Mouse (Mus musculus) kidney, postnatal 0 days (tissue): Measurements from ENCODE around the gene Itpk1. TPM values are rescaled to one million over a fixed set of nuclear protein-coding genes. Genes with fewer than 3 reads are reported as not detected.

Experiments used
- ATAC-seq: fragments of 200-750 bp; cut with Nextera tagmentation; replicated peaks from 2 replicates; pipeline ENCODE4 v1.8.0; 2017; ENCODE audit warnings: low read depth, moderate number of reproducible peaks, moderate TSS enrichment, moderate library complexity; ENCODE audit not compliant: low FRiP score
- DNase-seq: peaks from one replicate; pipeline ENCODE4 v3.0.0-alpha.2; 2016; ENCODE audit warnings: low spot score
- H3K27ac ChIP-seq: fragments of 300-500 bp; sonication (generic); 2 replicates; pipeline ENCODE4 v1.5.1; 2014; ENCODE audit warnings: mild to moderate bottlenecking
- H3K27me3 ChIP-seq: fragments of 300-500 bp; sonication (generic); 2 replicates; pipeline ENCODE4 v1.6.1; 2014; ENCODE audit warnings: low read length, mixed read lengths; ENCODE audit not compliant: insufficient read depth
- H3K36me3 ChIP-seq: fragments of 300-500 bp; sonication (generic); 2 replicates; pipeline ENCODE4 v1.6.1; 2014; ENCODE audit warnings: low read length, mixed read lengths; ENCODE audit not compliant: insufficient read depth
- H3K4me1 ChIP-seq: fragments of 300-500 bp; sonication (generic); replicated peaks from 2 replicates; pipeline ENCODE4 v1.6.1; 2014; ENCODE audit warnings: antibody characterized with exemption, low read length, mixed read lengths; ENCODE audit not compliant: insufficient read depth
- H3K4me2 ChIP-seq: fragments of 300-500 bp; sonication (generic); 2 replicates; pipeline ENCODE4 v1.6.1; 2014; ENCODE audit warnings: mild to moderate bottlenecking, low read length, moderate library complexity, mixed read lengths
- H3K4me3 ChIP-seq: fragments of 300-500 bp; sonication (generic); replicated peaks from 2 replicates; pipeline ENCODE4 v1.5.1; 2014; ENCODE audit warnings: low read depth, low read length
- H3K9ac ChIP-seq: fragments of 300-500 bp; sonication (generic); 2 replicates; pipeline ENCODE4 v1.6.1; 2014; ENCODE audit warnings: low read depth, low read length
- H3K9me3 ChIP-seq: fragments of 300-500 bp; sonication (generic); replicated peaks from 2 replicates; pipeline ENCODE4 v1.6.1; 2016; ENCODE audit warnings: low read length, inconsistent platforms, mixed read lengths
- CTCF ChIP-seq: IDR thresholded peaks from 2 replicates; pipeline ENCODE4 v1.5.1; 2016; ENCODE audit warnings: antibody characterized with exemption, low read depth, mild to moderate bottlenecking, moderate library complexity
- WGBS: fragments of 180-500 bp; shearing (Covaris S2); extraction: QIAGEN DNeasy Blood & Tissue Kit; methylation state at CpG from one replicate; pipeline ENCODE4 v1.1.7; 2014; 5-methylcytosine and 5-hydroxymethylcytosine counted together
- polyA plus RNA-seq: library from polyadenylated mRNA; unstranded; fragments of >200 nt; fragmentation: Nextera tagmentation; extraction: Ambion mirVana; gene quantifications from 2 replicates; pipeline ENCODE4 v1.2.1, GENCODE M21; 2015

The Itpk1 gene
- polyA plus RNA-seq, 1 experiment from 2014 or later = 16.1 TPM

DNA sequence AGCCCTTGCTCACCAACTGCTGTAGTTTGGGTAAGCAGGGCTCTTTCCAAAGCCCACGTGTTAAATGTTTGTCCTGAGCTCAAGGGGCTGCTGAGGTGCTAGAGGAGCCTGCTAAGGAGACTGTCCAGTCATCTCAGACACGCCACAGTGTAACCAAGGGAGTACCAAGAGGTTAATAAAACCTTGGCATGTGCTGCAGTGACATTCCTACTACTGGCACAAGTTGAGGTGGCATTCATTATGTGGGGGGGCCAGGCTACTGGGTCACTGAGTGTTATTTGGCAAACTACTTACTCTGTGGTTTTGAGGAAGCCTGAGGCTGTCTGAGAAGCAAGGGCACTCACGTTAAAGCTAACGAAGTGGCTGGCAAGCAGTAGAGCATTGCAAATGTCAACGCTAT is 134.0 kb downstream of the Itpk1 start:
- no peaks in the 10 kb centered on the region for H3K27me3 ChIP-seq
- no peak for ATAC-seq
- 66% methylated on average over 5 of the region's 5 CpGs for WGBS

DNA sequence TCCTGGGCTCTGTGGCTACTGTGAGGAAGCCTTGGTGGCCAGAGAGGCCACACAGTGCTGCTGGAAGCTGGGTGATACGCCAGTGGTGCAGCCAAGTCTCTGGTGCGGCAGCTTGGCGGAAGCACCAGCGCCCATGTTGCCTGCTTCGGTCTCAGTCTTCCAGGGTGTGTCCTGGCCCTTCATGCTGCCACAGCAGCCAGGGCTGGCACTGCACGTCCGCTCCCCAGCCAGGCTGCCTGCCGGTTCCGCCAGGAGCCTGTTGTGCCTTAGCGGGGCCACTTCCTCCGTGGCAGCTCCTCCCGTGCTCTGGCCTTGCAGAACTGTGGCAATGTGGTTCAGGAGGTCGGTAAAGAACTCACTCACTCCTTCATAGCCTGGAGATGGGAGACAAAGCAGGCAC is 134.6 kb downstream of the Itpk1 start:
- H3K9me3 ChIP-seq = no peaks in the 10 kb centered on the region
- H3K4me2 ChIP-seq = no peak overlapping the region
- H3K9ac ChIP-seq = no peak overlapping the region
- no peaks in the 10 kb centered on the region for H3K4me1 ChIP-seq
- TF ChIP-seq CTCF = no peak
- 0 out of 2 replicates have a peak, but pooled peaks cover 6% of the 10 kb centered on the region for H3K36me3 ChIP-seq
- H3K27me3 ChIP-seq = no peaks in the 10 kb centered on the region
- DNase-seq (no peak), ATAC-seq (no peak)
- WGBS = 85% methylated on average over 13 of the region's 13 CpGs
- H3K27ac ChIP-seq = no peak overlapping the region
- no peak overlapping the region for H3K4me3 ChIP-seq

More for the DNA sequence above, 134.0 kb downstream of the Itpk1 start:
- Histone ChIP-seq H3K4me1 (no peaks in the 10 kb centered on the region), H3K4me2 (no peak overlapping the region), H3K27ac (no peak overlapping the region), H3K4me3 (no peak overlapping the region), H3K36me3 (0 out of 2 replicates have a peak, but pooled peaks cover 6% of the 10 kb centered on the region), H3K9me3 (no peaks in the 10 kb centered on the region), H3K9ac (no peak overlapping the region)
- DNase-seq = no peak
- no peak for TF ChIP-seq CTCF

DNA sequence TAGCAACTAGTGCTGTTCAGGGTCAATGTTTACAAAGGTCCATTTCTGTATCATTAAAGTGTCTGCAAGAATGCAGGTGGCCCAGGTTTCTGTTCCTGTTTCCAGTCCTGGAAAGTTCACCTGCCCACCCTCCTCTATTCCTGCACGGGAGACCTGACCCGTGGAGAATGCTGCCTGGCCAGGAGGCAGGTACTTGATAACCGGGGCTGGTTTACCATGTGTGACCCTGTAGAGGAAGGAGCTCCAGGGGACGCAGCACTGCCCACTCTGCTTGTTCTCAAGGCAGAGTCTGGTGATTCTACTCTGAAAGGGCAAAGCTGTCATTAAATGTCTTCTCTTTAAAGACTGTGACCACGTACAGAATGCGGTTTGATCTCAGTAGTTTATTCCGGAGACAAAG is 136.5 kb downstream of the Itpk1 start:
- Histone ChIP-seq H3K4me2 (no peak overlapping the region), H3K4me1 (no peaks in the 10 kb centered on the region), H3K4me3 (no peak overlapping the region), H3K9me3 (no peaks in the 10 kb centered on the region), H3K36me3 (0 out of 2 replicates have a peak, but pooled peaks cover 6% of the 10 kb centered on the region), H3K27ac (no peak overlapping the region; the same call in 1 of the 2 replicates), H3K9ac (no peak overlapping the region), H3K27me3 (no peaks in the 10 kb centered on the region)
- no peak for DNase-seq
- 49% methylated on average over 7 of the region's 7 CpGs for WGBS
- no peak for ATAC-seq
- TF ChIP-seq CTCF = no peak

- DNase-seq (no peak), ATAC-seq (no peak)
- no peak overlapping the region for H3K27ac ChIP-seq
- TF ChIP-seq CTCF = no peak
- no peaks in the 10 kb centered on the region for H3K4me1 ChIP-seq
- H3K9ac ChIP-seq = no peak overlapping the region
- no peak overlapping the region for H3K4me3 ChIP-seq
- H3K9me3 ChIP-seq = no peaks in the 10 kb centered on the region
- H3K36me3 ChIP-seq = no peaks in the 10 kb centered on the region
- WGBS = 62% methylated on average over 2 of the region's 2 CpGs
- H3K4me2 ChIP-seq = no peak overlapping the region
- H3K27me3 ChIP-seq = no peaks in the 10 kb centered on the region
These were observed 137.8 kb downstream of the Itpk1 start for GRCm38 (mm10) chr12:102566951-102567350.

GRCm38 (mm10) chr12:102565086-102565485 is 139.6 kb downstream of the Itpk1 start:
- 76% methylated on average over 6 of the region's 6 CpGs for WGBS
- H3K9ac ChIP-seq = no peak overlapping the region
- DNase-seq (no peak), ATAC-seq (no peak)
- H3K27ac ChIP-seq = no peak overlapping the region
- no peak overlapping the region for H3K4me2 ChIP-seq
- H3K27me3 ChIP-seq = no peaks in the 10 kb centered on the region
- no peaks in the 10 kb centered on the region for H3K4me1 ChIP-seq
- TF ChIP-seq CTCF = no peak
- no peaks in the 10 kb centered on the region for H3K9me3 ChIP-seq
- H3K4me3 ChIP-seq = no peak overlapping the region
- H3K36me3 ChIP-seq = no peaks in the 10 kb centered on the region

- WGBS = 67% methylated on average over 5 of the region's 5 CpGs
- Histone ChIP-seq H3K27ac (no peak overlapping the region), H3K9ac (no peak overlapping the region), H3K9me3 (no peaks in the 10 kb centered on the region), H3K4me2 (no peak overlapping the region), H3K36me3 (no peaks in the 10 kb centered on the region), H3K27me3 (peaks cover 12% of the 10 kb centered on the region), H3K4me3 (no peak overlapping the region), H3K4me1 (no peaks in the 10 kb centered on the region)
- no peak for ATAC-seq
- no peak for DNase-seq
- no peak for TF ChIP-seq CTCF
These were observed 147.4 kb downstream of the Itpk1 start for GRCm38 (mm10) chr12:102557372-102557771.

DNA sequence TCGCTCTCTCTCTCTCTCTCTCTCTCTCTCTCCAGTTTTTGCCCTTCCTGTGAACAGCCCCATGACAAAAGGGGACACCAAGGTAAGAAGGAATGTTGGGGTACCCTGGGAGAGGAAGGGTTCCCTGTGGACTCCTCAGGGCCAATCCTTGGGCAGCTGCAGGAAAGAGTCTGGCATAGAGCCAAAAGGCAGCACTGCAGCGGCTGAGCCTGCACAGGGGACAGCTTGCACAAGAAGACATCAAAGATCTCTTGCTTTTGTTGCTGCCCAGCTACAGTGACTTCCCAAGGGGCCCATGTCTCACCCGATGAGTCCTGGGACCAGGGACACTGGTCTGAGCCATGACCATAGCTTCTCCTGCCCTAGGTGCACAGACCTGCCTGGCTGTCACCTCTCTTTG is 148.9 kb downstream of the Itpk1 start:
- Histone ChIP-seq H3K36me3 (no peaks in the 10 kb centered on the region), H3K27me3 (peaks cover 12% of the 10 kb centered on the region), H3K27ac (no peak overlapping the region), H3K9ac (no peak overlapping the region), H3K9me3 (no peaks in the 10 kb centered on the region), H3K4me3 (no peak overlapping the region), H3K4me2 (no peak overlapping the region), H3K4me1 (no peaks in the 10 kb centered on the region)
- ATAC-seq (no peak), DNase-seq (no peak)
- TF ChIP-seq CTCF = no peak
- WGBS = 74% methylated on average over 3 of the region's 3 CpGs
